Mouse (Mus musculus) liver, embryonic 11.5 days (tissue): ENCODE results near the gene Sephs2. TPM values are rescaled to one million over a fixed set of nuclear protein-coding genes. Genes with fewer than 3 reads are reported as not detected.

Experiments used
- ATAC-seq: fragments of 200-750 bp; cut with Nextera tagmentation; replicated peaks from 2 replicates; pipeline ENCODE4 v1.8.0; 2017; ENCODE audit warnings: moderate number of reproducible peaks, mild to moderate bottlenecking, moderate TSS enrichment, moderate library complexity; ENCODE audit not compliant: low FRiP score
- DNase-seq: peaks from one replicate; pipeline ENCODE4 v3.0.0-alpha.2; 2017; ENCODE audit warnings: low spot score
- H3K27ac ChIP-seq: fragments of 300-500 bp; sonication (generic); 2 replicates; pipeline ENCODE4 v1.5.1; 2014; ENCODE audit warnings: mild to moderate bottlenecking, low read depth, low read length, control low read depth
- H3K27me3 ChIP-seq: fragments of 300-500 bp; sonication (generic); replicated peaks from 2 replicates; pipeline ENCODE4 v1.6.1; 2014; ENCODE audit warnings: low read length, mixed read lengths; ENCODE audit not compliant: control insufficient read depth, insufficient read depth
- H3K36me3 ChIP-seq: fragments of 300-500 bp; sonication (generic); 2 replicates; pipeline ENCODE4 v1.6.1; 2014; ENCODE audit warnings: mild to moderate bottlenecking, low read length, moderate library complexity, mixed read lengths; ENCODE audit not compliant: control insufficient read depth, insufficient read depth
- H3K4me1 ChIP-seq: fragments of 300-500 bp; sonication (generic); replicated peaks from 2 replicates; pipeline ENCODE4 v1.6.1; 2014; ENCODE audit warnings: low read length, mixed read lengths; ENCODE audit not compliant: control insufficient read depth, insufficient read depth
- H3K4me2 ChIP-seq: fragments of 300-500 bp; sonication (generic); 2 replicates; pipeline ENCODE4 v1.6.1; 2014; ENCODE audit warnings: mild to moderate bottlenecking, control low read depth, moderate library complexity
- H3K4me3 ChIP-seq: fragments of 300-500 bp; sonication (generic); 2 replicates; pipeline ENCODE4 v1.5.1; 2014; ENCODE audit warnings: low read depth, low read length, control low read depth
- H3K9ac ChIP-seq: fragments of 300-500 bp; sonication (generic); 2 replicates; pipeline ENCODE4 v1.6.1; 2014; ENCODE audit warnings: low read depth, low read length, control low read depth
- H3K9me3 ChIP-seq: fragments of 300-500 bp; sonication (generic); 2 replicates; pipeline ENCODE4 v1.6.1; 2016; ENCODE audit warnings: low read length, inconsistent platforms, mixed read lengths; ENCODE audit not compliant: control insufficient read depth
- WGBS: fragments of 180-500 bp; shearing (Covaris S2); extraction: QIAGEN DNeasy Blood & Tissue Kit; methylation state at CpG from one replicate; pipeline ENCODE4 v1.1.7; 2014; 5-methylcytosine and 5-hydroxymethylcytosine counted together
- polyA plus RNA-seq: library from polyadenylated mRNA; unstranded; fragments of >200 nt; fragmentation: Nextera tagmentation; extraction: Ambion mirVana; gene quantifications from 2 replicates; pipeline ENCODE4 v1.2.1, GENCODE M21; 2014

Gene Sephs2
- polyA plus RNA-seq, result 178 and 203 TPM in 2 replicates

GRCm38 (mm10) chr7:127273925-127274789, at the start of gene Sephs2:
Sephs2 (minus strand) TSS chr7:127274055.
- Histone ChIP-seq H3K4me3 (peak within 1 kb of the TSS; percentile 99), H3K9me3 (no peaks in the 10 kb centered on the region), H3K36me3 (peaks cover 19% of the 10 kb centered on the region), H3K4me1 (peaks cover 47% of the 10 kb centered on the region), H3K27me3 (no peaks in the 10 kb centered on the region), H3K27ac (peak within 1 kb of the TSS; percentile 90), H3K4me2 (peak within 1 kb of the TSS; percentile 85), H3K9ac (peak within 1 kb of the TSS; percentile 99)
- DNase-seq, result peak; percentile 90
- WGBS, result 2% methylated on average over 39 of the region's 39 CpGs
- peak; percentile 89 for ATAC-seq

GRCm38 (mm10) chr7:127322085-127322484, 48.2 kb upstream of the Sephs2 start:
- no peaks in the 10 kb centered on the region for H3K36me3 ChIP-seq
- no peak overlapping the region for H3K9ac ChIP-seq
- H3K4me2 ChIP-seq, result no peak overlapping the region
- ATAC-seq (no peak), DNase-seq (no peak)
- H3K4me3 ChIP-seq, result no peak overlapping the region
- H3K27me3 ChIP-seq, result no peaks in the 10 kb centered on the region
- H3K4me1 ChIP-seq, result no peaks in the 10 kb centered on the region
- no peaks in the 10 kb centered on the region for H3K9me3 ChIP-seq
- no peak overlapping the region for H3K27ac ChIP-seq
- 44% methylated on average over 5 of the region's 5 CpGs for WGBS

- H3K4me2 ChIP-seq, result no peak overlapping the region
These were observed 47.3 kb upstream of the Sephs2 start for GRCm38 (mm10) chr7:127321106-127321505.

GRCm38 (mm10) chr7:127313912-127314311, 40.1 kb upstream of the Sephs2 start:
- Histone ChIP-seq H3K9ac (no peak overlapping the region), H3K4me2 (no peak overlapping the region), H3K9me3 (no peaks in the 10 kb centered on the region), H3K4me1 (no peaks in the 10 kb centered on the region), H3K4me3 (no peak overlapping the region), H3K27me3 (no peaks in the 10 kb centered on the region), H3K36me3 (no peaks in the 10 kb centered on the region), H3K27ac (no peak overlapping the region)
- DNase-seq (no peak), ATAC-seq (no peak)
- 41% methylated on average over 8 of the region's 8 CpGs for WGBS

More at GRCm38 (mm10) chr7:127321106-127321505, 47.3 kb upstream of the Sephs2 start:
- DNase-seq (no peak), ATAC-seq (no peak)
- H3K4me1 ChIP-seq, result no peaks in the 10 kb centered on the region
- H3K4me3 ChIP-seq, result no peak overlapping the region
- WGBS, result 71% methylated on average over 4 of the region's 4 CpGs
- no peaks in the 10 kb centered on the region for H3K27me3 ChIP-seq
- H3K36me3 ChIP-seq, result no peaks in the 10 kb centered on the region
- no peak overlapping the region for H3K9ac ChIP-seq
- H3K9me3 ChIP-seq, result no peaks in the 10 kb centered on the region
- H3K27ac ChIP-seq, result no peak overlapping the region

- 73% methylated on average over 12 of the region's 12 CpGs for WGBS
- no peak overlapping the region for H3K27ac ChIP-seq
- no peaks in the 10 kb centered on the region for H3K36me3 ChIP-seq
- H3K27me3 ChIP-seq, result no peaks in the 10 kb centered on the region
- ATAC-seq (no peak), DNase-seq (no peak)
- no peaks in the 10 kb centered on the region for H3K9me3 ChIP-seq
- H3K4me3 ChIP-seq, result no peak overlapping the region
- H3K4me2 ChIP-seq, result no peak overlapping the region
- no peak overlapping the region for H3K9ac ChIP-seq
- no peaks in the 10 kb centered on the region for H3K4me1 ChIP-seq
These were observed 36.1 kb upstream of the Sephs2 start for GRCm38 (mm10) chr7:127309951-127310350.

- no peak overlapping the region for H3K4me3 ChIP-seq
- no peaks in the 10 kb centered on the region for H3K36me3 ChIP-seq
- 73% methylated on average over 4 of the region's 4 CpGs for WGBS
- no peak overlapping the region for H3K4me2 ChIP-seq
- DNase-seq, result peak; percentile 42
- no peaks in the 10 kb centered on the region for H3K4me1 ChIP-seq
- no peaks in the 10 kb centered on the region for H3K27me3 ChIP-seq
- ATAC-seq, result no peak
- H3K9me3 ChIP-seq, result no peaks in the 10 kb centered on the region
- no peak overlapping the region for H3K27ac ChIP-seq
- no peak overlapping the region for H3K9ac ChIP-seq
These were observed 35.0 kb upstream of the Sephs2 start for GRCm38 (mm10) chr7:127308887-127309286.

GRCm38 (mm10) chr7:127308431-127308830, 34.6 kb upstream of the Sephs2 start:
- Histone ChIP-seq H3K27me3 (no peaks in the 10 kb centered on the region), H3K4me2 (no peak overlapping the region), H3K36me3 (no peaks in the 10 kb centered on the region), H3K4me1 (no peaks in the 10 kb centered on the region), H3K9ac (no peak overlapping the region), H3K27ac (no peak overlapping the region), H3K4me3 (no peak overlapping the region), H3K9me3 (no peaks in the 10 kb centered on the region)
- WGBS, result 73% methylated on average over 2 of the region's 2 CpGs
- DNase-seq (no peak), ATAC-seq (no peak)

GRCm38 (mm10) chr7:127297586-127298193, 23.8 kb upstream of the Sephs2 start:
- no peak overlapping the region for H3K4me2 ChIP-seq

More at GRCm38 (mm10) chr7:127297586-127298193, 23.8 kb upstream of the Sephs2 start:
- ATAC-seq (no peak), DNase-seq (no peak)
- Histone ChIP-seq H3K27me3 (no peaks in the 10 kb centered on the region), H3K27ac (no peak overlapping the region; the same call in 1 of the 2 replicates), H3K4me3 (no peak overlapping the region), H3K9ac (no peak overlapping the region), H3K36me3 (no peaks in the 10 kb centered on the region), H3K9me3 (no peaks in the 10 kb centered on the region), H3K4me1 (peaks cover 7% of the 10 kb centered on the region; the same call in 1 of the 2 replicates)
- WGBS, result 85% methylated on average over 5 of the region's 5 CpGs
